Mouse (Mus musculus): ENCODE measurements at regions not wholly inside any gene's neighbourhood (a gene's known extent, or its start where the extent isn't known, plus 50 kb on each side); places are given as distances from the start of the nearest gene placed in this dataset.
A peak's percentile ranks its signal among the peaks of the same experiment; 100 is the strongest.
"Not testable (repeated sequence)": the region's sequence is repeated elsewhere in the genome, so short reads cannot be mapped to it uniquely, and the experiment has no call there.

GRCm38 (mm10) chr3:7811301-7811700, 1191.1 kb upstream of the 1700008P02Rik start:
- DNase-seq, result not testable (repeated sequence)

DNA sequence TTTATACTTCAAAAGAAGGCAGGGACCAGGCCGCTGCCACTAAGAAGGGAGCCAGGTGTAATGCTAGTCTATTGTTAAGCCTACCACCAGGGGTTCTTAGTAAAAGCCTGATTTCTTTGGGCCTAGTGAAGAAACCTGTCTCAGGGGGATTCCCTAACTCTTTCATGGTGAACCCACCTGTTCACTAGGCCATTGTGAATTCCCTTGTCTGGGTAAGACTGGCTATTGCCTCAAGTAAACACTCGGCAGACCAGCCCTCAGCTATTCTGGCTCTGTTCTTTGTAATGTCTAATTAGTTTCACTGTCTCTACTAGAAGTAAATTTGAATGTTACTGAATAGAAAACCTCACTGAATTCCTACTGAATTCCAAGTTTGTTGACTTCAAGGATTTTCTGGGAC, 1184.9 kb upstream of the 1700008P02Rik start:
- DNase-seq, result not testable (repeated sequence)

GRCm38 (mm10) chr3:7804209-7804608, 1184.0 kb upstream of the 1700008P02Rik start:
- no peak for DNase-seq

DNA sequence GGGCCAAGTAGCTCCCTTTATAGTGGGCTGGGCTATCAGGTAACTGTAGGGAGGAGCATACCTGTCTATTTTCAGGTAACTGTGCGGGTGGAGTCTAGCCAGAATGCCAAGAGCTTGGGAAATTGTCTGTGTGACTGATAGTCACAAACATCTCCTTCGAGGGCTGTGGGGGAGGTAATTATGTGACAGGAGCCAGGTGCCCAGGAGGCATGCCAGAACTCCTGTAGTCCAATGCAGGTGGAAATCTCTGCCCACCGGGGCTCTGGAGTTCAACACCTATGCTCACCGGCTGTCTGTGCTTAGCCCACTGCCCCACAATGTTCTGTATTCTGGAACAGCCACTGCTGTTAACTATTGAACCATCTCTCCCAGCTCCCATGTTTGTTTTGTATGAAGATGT, 1179.2 kb upstream of the 1700008P02Rik start:
- no peak for DNase-seq

DNA sequence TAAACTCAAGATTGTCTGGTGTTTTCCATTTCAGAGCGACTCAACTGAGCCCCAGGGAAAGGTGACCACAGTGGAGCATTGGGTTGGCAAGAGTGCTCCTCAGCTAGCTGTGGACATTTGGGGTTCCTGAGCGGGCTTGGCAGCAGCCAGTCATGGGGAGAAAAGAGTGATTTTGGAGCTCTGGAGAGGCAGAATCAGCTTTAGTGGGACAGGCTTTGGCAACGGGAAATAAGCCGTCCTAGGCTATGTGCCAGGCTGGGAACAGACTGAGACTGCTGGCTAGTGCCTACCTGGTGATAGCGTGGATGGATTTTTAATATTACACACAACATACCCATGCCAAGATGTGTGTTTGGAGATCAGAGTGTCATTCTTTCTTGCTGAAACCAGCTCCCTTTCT, 1167.4 kb upstream of the 1700008P02Rik start:
- DNase-seq, result no peak

DNA sequence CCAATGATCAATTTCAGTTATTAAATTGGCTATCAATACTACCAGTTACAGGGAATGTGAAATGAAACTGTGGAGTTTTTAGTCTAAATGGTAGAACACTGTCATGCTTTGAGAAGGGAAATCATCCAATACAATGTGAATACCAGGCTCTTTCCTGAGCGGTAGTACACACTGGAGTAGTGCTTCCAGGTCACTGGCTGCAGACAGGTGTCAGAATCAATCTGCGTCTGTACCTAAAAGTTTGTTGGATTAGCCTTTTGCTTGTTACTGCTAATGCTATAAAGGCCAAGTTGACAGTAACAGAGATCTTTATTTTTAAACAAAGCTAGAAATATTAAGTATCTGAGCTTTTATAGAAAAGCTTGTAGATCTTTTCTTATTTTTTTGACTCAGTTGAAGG, 1164.9 kb upstream of the 1700008P02Rik start:
- no peak for DNase-seq

DNA sequence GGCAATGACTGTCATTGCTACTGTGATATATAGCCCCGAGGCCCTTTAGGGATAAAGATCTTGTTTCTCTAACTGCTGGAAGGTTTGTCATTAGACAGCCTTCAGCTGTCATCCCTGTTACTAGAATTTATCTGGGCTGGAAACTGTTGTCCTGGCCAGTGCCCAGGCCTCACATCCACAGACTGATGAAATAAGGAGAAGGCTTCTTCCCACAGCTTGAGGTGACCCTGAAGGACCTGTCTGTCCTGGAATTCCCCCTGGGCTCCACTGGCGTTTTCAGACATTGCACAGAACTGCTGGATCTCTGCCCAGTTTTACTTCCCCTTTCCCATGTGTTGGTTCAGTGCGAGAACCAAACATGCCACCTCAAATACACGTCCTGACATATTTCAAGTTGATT, 1135.2 kb upstream of the 1700008P02Rik start:
- DNase-seq, result peak; percentile 11 to 15

DNA sequence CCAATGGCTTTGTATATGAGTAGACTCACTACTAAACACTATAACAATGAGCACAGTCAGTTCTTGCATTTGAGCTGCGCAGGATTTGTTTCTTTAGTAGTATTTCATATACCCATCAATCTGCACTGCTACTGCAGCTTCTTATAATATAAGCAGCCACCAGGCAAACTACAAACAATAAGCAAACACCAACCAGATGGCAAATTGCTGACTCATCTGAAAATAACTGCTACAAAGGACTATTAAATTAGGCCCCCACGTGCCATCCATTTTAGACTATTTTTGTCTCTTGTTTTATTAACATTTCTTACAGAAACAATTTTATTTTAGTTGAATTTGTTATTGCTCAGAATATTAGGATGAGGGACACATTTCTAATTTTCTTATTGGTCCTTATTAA, 1093.5 kb upstream of the 1700008P02Rik start:
- no peak for DNase-seq

DNA sequence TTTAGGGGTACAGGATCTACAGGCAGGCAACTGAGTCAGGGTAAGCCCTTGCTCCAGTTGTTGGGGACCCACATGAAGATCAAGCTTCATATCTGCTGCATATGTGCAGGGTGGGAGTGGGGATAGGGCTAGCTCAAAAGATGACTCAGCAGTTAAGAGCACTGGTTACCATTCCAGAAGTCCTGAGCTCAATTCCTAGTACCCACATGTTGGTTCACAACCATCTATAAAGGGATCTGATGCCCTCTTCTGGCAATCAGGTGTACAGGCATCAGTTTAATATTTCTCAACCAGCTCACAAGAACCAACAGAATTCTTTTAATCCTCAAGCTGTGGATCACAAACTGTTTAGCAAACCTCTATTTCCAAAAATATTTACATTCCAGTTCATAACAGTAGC, 1092.9 kb upstream of the 1700008P02Rik start:
- no peak for DNase-seq

DNA sequence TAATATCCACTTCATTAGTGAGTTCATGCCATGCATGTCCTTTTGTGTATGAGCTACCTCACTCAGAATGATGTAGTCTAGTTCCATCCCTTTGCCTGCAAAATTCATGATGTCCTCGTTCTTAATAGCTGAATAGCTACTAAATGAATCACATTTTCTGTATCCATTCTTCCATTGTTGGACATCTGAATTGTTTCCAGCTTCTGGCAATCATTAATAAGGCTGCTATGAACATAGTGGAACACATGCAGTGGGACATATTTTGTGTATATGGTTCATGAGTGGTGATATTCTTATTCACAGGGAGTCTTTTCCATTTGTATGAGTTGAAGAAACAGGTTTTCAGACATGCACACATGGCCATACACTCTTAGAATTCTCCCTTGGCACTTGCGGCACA, 1092.2 kb upstream of the 1700008P02Rik start:
- no peak for DNase-seq

DNA sequence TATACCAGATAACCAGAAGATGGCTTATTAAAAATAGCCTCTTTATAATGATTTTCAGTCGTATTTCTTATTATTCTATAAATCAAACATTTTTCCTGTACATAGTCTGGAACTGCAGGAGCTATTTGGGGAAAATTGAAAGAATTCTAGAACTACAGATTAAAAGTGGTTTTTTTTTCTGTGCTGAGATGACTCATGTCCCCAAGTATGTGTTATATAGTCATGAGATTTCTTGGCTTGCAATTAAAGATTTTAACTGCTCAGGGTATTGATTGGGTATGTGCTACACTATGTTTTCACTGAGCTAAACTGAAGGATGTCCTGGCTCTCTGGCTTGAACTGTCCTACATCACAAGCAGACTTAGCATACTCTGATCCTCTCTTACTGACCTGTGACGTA, 1088.4 kb upstream of the 1700008P02Rik start:
- DNase-seq, result no peak

DNA sequence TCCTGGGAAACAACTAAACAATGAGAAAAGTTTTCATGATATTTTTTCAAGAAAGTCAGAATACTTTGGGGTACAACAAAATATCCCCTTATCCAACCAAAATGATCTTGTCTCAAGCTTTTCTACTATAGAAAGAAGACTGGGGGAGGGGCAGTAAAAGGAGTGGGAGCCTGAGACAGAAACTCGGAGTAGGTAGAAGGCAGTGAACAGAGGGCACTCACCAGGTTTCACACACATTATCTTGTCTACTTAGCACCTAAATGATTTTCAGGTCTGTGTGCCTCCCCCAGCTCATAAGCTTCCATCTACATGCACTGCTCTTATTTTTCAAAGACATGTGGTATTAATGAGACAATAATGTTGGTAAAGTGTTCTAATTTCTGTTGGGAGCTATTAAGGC, 1063.3 kb upstream of the 1700008P02Rik start:
- no peak for DNase-seq

GRCm38 (mm10) chr3:7682816-7683215, 1062.6 kb upstream of the 1700008P02Rik start:
- not testable (repeated sequence) for DNase-seq

DNA sequence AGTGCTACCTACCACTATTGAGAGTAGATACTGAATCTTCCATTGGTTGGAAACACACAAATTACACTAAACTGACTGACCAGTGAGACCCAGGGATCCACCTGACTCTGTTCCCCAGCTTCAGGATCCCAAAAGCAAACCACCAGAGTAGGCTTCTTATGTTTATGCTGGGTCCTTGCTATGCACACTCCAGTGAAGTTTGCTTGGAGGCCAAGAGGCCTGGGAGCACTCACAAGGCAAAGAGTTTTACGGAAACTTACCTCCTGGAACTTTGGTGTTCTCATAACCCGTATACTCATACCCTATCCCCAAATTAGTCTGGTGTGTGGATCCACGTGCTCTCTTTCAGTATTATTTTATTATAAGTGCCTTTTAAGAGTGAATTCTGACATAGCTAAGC, 1062.1 kb upstream of the 1700008P02Rik start:
- DNase-seq, result no peak

- DNase-seq, result no peak
These were observed 1049.7 kb upstream of the 1700008P02Rik start for GRCm38 (mm10) chr3:7669956-7670355.

DNA sequence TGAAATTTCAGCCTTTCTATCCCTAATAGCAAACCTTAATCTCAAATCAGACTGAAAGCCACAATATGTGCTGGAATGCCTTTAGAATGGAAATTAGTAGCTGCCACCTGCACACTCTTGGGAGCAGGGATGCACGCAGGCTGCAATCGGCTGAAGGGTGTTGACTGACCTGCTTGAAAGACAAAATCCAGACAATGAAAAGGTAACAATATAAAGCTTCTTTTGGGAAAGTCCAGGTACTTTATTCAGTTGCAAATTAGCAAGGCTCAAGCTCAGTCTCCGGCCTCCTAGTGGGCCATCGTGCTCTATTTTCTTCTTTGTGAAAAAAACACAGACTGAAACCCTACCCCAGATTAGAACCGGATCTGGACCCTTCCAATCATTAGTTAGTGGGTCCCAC, 1047.6 kb upstream of the 1700008P02Rik start:
- not testable (repeated sequence) for DNase-seq

DNA sequence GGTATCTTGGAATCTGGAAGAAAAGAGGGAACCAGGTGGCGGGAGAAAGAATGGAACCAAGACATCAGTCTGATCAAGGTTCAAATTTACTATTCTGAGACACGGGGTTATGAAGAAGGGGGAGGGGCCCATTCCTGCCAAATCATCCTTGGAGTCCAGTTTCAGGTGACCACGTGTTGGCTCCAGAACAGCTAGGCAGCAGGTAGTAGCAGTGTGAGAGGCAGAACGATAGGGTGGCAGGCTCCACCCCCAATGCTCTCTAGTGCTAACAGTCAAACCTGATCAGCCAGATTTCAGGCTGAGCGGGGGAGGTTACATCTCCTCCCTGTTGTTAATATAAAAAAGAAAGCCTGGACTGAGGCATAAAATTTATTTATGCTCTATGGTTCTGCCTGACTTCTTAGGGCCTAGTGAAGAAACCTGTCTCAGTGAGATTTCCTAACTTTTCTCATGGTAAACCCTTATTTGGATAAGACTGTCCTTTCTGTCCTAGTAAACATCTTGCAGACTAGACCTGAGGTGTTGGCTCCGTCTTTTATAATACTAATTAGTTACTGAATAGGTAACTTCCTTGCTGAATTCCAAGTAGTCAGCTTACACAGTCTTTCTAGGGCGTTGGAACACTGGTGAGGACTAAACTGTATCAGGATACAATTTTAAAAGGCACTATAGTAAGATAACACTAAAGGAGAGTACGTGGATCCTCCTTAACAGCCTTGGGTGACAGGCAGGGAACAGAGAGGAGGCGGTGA, 1046.3 kb upstream of the 1700008P02Rik start:
- peak; percentile 64 to 72 for DNase-seq

Measured in lung, adult 18-20 months (tissue).